Mouse (Mus musculus): Measurements from ENCODE around the gene Grb2. TPM values are rescaled to one million over a fixed set of nuclear protein-coding genes. Genes with fewer than 3 reads are reported as not detected.
A peak's percentile ranks its signal among the peaks of the same experiment; 100 is the strongest.

Grb2 gene
- total RNA-seq, 2 experiments from 2014 or later: 56.5 to 58.2 TPM

- DNase-seq: peak; percentile 100
These were observed 80.5 kb downstream of the Grb2 start, which contains the start of gene Slc25a19 for GRCm38 (mm10) chr11:115627705-115628464. Gene Slc25a19 (minus strand): TSS chr11:115628295.

GRCm38 (mm10) chr11:115626824-115627616 is 81.4 kb downstream of the Grb2 start:
- no peak for DNase-seq

GRCm38 (mm10) chr11:115625877-115626276 is 82.5 kb downstream of the Grb2 start:
- peak; percentile 53 for DNase-seq

- DNase-seq: no peak
These were observed 84.8 kb downstream of the Grb2 start for GRCm38 (mm10) chr11:115623487-115624070.

- no peak for DNase-seq
These were observed 88.4 kb downstream of the Grb2 start for GRCm38 (mm10) chr11:115619949-115620348.

- no peak for DNase-seq
These were observed 89.5 kb downstream of the Grb2 start for GRCm38 (mm10) chr11:115618732-115619516.

GRCm38 (mm10) chr11:115618001-115618400 is 90.4 kb downstream of the Grb2 start:
- DNase-seq: no peak

GRCm38 (mm10) chr11:115616893-115617292 is 91.5 kb downstream of the Grb2 start:
- no peak for DNase-seq

- DNase-seq: no peak
These were observed 92.0 kb downstream of the Grb2 start for GRCm38 (mm10) chr11:115616371-115616770.

- no peak for DNase-seq
These were observed 92.5 kb downstream of the Grb2 start for GRCm38 (mm10) chr11:115615875-115616274.

GRCm38 (mm10) chr11:115615108-115615825 is 93.1 kb downstream of the Grb2 start:
- DNase-seq: no peak

GRCm38 (mm10) chr11:115614346-115615107 is 93.9 kb downstream of the Grb2 start:
- DNase-seq: no peak

GRCm38 (mm10) chr11:115613138-115613945 is 95.1 kb downstream of the Grb2 start:
- DNase-seq: no peak

GRCm38 (mm10) chr11:115612410-115613137 is 95.8 kb downstream of the Grb2 start, which contains the start of gene Mif4gd:
Gene Mif4gd (minus strand): TSS chr11:115612969.
- peak; percentile 92 for DNase-seq

- peak; percentile 75 for DNase-seq
These were observed 96.4 kb downstream of the Grb2 start for GRCm38 (mm10) chr11:115612059-115612409.

GRCm38 (mm10) chr11:115611173-115611572 is 97.2 kb downstream of the Grb2 start:
- DNase-seq: no peak

- DNase-seq: no peak
These were observed 98.8 kb downstream of the Grb2 start for GRCm38 (mm10) chr11:115609576-115609975.

- DNase-seq: no peak
These were observed 99.7 kb downstream of the Grb2 start for GRCm38 (mm10) chr11:115608421-115609399.

Measured in gastrocnemius, postnatal 25 days (tissue).